Mouse (Mus musculus) liver, embryonic 14.5 days (tissue): ENCODE measurements around the gene Myrip. TPM values are rescaled to one million over a fixed set of nuclear protein-coding genes. Genes with fewer than 3 reads are reported as not detected.

ENCODE experiments used
- ATAC-seq: fragments of 200-750 bp; cut with Nextera tagmentation; 2 replicates; pipeline ENCODE4 v1.8.0; 2017; ENCODE audit warnings: moderate number of reproducible peaks, mild to moderate bottlenecking, moderate library complexity; ENCODE audit not compliant: insufficient read depth
- DNase-seq, 3 experiments: peaks; one replicate each; pipeline ENCODE4 v3.0.0-alpha.2; 2012 to 2013; ENCODE audit warnings: low read depth in 3 of 3, low spot score in 3 of 3
- H3K27ac ChIP-seq: fragments of 300-500 bp; sonication (generic); 2 replicates; pipeline ENCODE4 v1.5.1; 2014; ENCODE audit warnings: moderate library complexity, mild to moderate bottlenecking, control low read depth, inconsistent platforms
- H3K27me3 ChIP-seq: fragments of 300-500 bp; sonication (generic); 2 replicates; pipeline ENCODE4 v1.6.1; 2014; ENCODE audit warnings: mild to moderate bottlenecking, low read length, moderate library complexity; ENCODE audit not compliant: control insufficient read depth, insufficient read depth
- H3K36me3 ChIP-seq: fragments of 300-500 bp; sonication (generic); replicated peaks from 2 replicates; pipeline ENCODE4 v1.6.1; 2014; ENCODE audit warnings: low read depth; ENCODE audit not compliant: control insufficient read depth, insufficient read depth
- H3K4me1 ChIP-seq, 2 experiments: fragments of 200-500 bp in 1 of 2; fragments of 300-500 bp in 1 of 2; sonication (generic) in 1 of 2; replicated peaks; 2 replicates each; pipeline ENCODE4 v1.6.1; 2012 to 2014; ENCODE audit warnings: antibody characterized with exemption in 1 of 2, inconsistent platforms in 1 of 2, low read length in 1 of 2; ENCODE audit not compliant: control insufficient read depth in 2 of 2, insufficient read depth in 2 of 2
- H3K4me2 ChIP-seq: fragments of 300-500 bp; sonication (generic); 2 replicates; pipeline ENCODE4 v1.6.1; 2014; ENCODE audit warnings: low read depth, mild to moderate bottlenecking, control low read depth, moderate library complexity
- H3K4me3 ChIP-seq, 2 experiments: fragments of 200-500 bp in 1 of 2; fragments of 300-500 bp in 1 of 2; sonication (generic) in 1 of 2; 2 replicates each; pipeline ENCODE4 v1.5.1; 2012 to 2014; ENCODE audit warnings: low read depth in 2 of 2, low read length in 2 of 2, mild to moderate bottlenecking in 2 of 2, control low read depth in 1 of 2, inconsistent platforms in 1 of 2, moderate library complexity in 1 of 2; ENCODE audit not compliant: insufficient read depth in 1 of 2
- H3K9ac ChIP-seq: fragments of 300-500 bp; sonication (generic); replicated peaks from 2 replicates; pipeline ENCODE4 v1.6.1; 2014; ENCODE audit warnings: mild to moderate bottlenecking, control low read depth, moderate library complexity
- H3K9me3 ChIP-seq: fragments of 300-500 bp; sonication (generic); 2 replicates; pipeline ENCODE4 v1.6.1; 2016; ENCODE audit warnings: low read length, mixed read lengths; ENCODE audit not compliant: control insufficient read depth
- CTCF ChIP-seq: IDR thresholded peaks from 2 replicates; pipeline ENCODE4 v1.5.1; 2016; ENCODE audit warnings: antibody characterized with exemption, low read depth, control low read depth
- EP300 ChIP-seq: IDR thresholded peaks from 2 replicates; pipeline ENCODE4 v1.6.1; 2016; ENCODE audit warnings: antibody characterized with exemption, low read depth
- WGBS: fragments of 180-500 bp; shearing (Covaris S2); extraction: QIAGEN DNeasy Blood & Tissue Kit; methylation state at CpG from one replicate; pipeline ENCODE4 v1.1.7; 2014; ENCODE audit not compliant: insufficient replicate concordance; 5-methylcytosine and 5-hydroxymethylcytosine counted together
- polyA plus RNA-seq, 2 experiments: library from polyadenylated mRNA; depleted of rRNA in 1 of 2; stranded (reverse) in 1 of 2; unstranded in 1 of 2; fragments of >200 nt; fragmentation: Nextera tagmentation in 1 of 2; extraction: Ambion mirVana in 1 of 2; gene quantifications; 2 replicates each; pipeline versions ENCODE4 v1.2.1 to v1.2.3; 2012 to 2014

Myrip gene
- polyA plus RNA-seq, 2 experiments: 0.02 to 0.18 TPM

DNA sequence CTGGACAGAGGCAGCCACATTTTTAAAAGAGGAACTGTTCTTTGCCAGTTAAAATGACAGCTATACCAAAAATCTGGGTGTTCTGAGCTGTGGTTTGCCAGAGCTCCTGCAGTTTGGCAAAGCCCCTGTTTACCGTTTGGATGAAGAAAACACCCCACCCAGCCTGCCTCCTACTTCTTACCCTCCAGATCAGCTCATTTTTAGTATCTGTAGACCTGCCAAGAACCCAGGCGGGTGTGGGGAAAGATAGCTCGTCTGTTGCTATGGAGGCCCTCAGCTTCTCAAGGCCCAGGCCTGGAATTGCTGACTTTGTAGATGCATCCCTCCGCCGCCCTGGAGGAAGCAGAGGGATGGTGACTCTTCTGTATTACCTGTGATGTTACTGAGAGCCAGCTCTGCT lies 102.3 kb downstream of the Myrip start:
- Histone ChIP-seq H3K9ac (no peak overlapping the region), H3K4me1 (no peaks in the 10 kb centered on the region), H3K36me3 (no peaks in the 10 kb centered on the region), H3K4me3 (no peak overlapping the region), H3K27ac (no peak overlapping the region), H3K9me3 (no peaks in the 10 kb centered on the region), H3K4me2 (no peak overlapping the region), H3K27me3 (no peaks in the 10 kb centered on the region)
- DNase-seq (no peak), ATAC-seq (no peak)
- TF ChIP-seq CTCF: no peak
- TF ChIP-seq EP300: no peak
- 52% methylated on average over 5 of the region's 5 CpGs for WGBS

DNA sequence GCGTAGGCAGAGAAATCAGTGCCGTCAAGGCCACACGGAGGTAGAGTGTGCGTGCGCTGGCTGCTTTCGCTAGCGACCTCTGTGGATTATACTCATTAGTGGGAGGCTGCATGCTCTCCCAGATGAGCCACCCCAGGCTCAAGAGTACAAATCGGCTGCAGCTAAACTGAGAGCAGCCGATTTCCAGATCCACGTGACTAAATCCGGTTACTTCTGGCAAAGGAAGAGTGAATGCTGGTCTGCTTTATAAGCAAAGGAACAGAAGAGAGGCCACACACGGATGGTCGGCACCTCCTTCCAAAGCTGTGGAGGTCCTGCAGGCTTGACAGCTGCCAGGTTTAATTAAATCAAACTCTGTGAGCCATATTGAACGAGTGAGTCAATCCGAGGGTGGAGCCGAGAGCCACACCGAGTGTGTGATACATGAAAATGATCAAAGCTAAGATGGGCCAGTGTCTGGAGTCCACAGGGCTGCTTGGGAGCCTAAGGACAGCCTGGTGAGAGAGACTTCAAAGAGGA lies 108.4 kb downstream of the Myrip start:
- H3K27me3 ChIP-seq: no peaks in the 10 kb centered on the region
- no peaks in the 10 kb centered on the region for H3K36me3 ChIP-seq
- ATAC-seq: no peak
- no peaks in the 10 kb centered on the region for H3K4me1 ChIP-seq
- H3K9me3 ChIP-seq: no peaks in the 10 kb centered on the region
- no peak overlapping the region for H3K27ac ChIP-seq
- H3K4me3 ChIP-seq: no peak overlapping the region
- H3K4me2 ChIP-seq: no peak overlapping the region
- no peak for TF ChIP-seq EP300
- no peak for DNase-seq
- WGBS: 68% methylated on average over 17 of the region's 17 CpGs
- H3K9ac ChIP-seq: no peak overlapping the region

DNA sequence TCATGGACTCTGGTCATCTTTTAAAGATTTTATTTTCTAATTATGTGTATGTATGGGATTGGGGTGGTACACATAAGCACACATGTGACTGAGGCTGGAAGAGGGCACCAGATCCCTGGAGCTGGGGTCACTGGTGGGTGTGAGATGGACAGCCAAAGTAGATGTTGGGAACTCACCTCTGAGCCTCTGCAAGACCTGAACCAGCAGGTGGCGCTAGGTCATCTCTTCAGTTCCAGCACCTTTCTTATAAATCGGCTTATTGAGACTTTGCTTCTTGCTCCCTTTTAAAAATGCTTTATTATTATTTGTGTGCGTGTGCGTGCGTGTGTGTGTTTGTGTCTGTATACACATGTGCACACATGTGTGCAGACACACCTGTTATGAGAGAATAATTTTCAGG lies 109.1 kb downstream of the Myrip start:
- H3K9me3 ChIP-seq: no peaks in the 10 kb centered on the region
- H3K4me3 ChIP-seq: no peak overlapping the region
- H3K9ac ChIP-seq: no peak overlapping the region
- H3K27me3 ChIP-seq: no peaks in the 10 kb centered on the region
- H3K4me2 ChIP-seq: no peak overlapping the region
- no peaks in the 10 kb centered on the region for H3K36me3 ChIP-seq
- no peak overlapping the region for H3K27ac ChIP-seq
- DNase-seq (peak; percentile 14 to 19 (median 15)), ATAC-seq (no peak)
- 14% methylated on average over 5 of the region's 5 CpGs for WGBS
- H3K4me1 ChIP-seq: no peaks in the 10 kb centered on the region
- TF ChIP-seq CTCF (peak; percentile 77), EP300 (no peak)

DNA sequence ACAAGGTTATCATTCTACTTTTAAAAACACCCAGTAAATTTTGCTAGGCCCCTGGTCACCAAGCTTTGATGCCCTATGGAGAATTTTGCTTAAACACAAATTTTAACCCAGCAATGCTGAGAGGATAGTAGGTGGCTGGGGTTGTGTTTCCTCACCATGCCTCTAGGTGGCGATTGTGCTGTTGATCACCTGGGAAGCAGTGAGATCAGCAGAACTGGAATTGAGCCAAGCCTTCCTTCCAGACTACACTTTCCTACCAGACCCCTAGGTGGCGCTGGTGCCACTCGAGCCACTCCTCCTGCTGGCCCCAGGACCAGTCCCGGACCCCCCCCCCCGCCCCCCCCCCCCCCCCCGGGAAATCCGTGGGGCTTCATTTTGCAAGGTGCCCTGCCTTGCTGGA lies 114.2 kb downstream of the Myrip start:
- DNase-seq: peak; percentile 17 to 56 (median 43)
- Histone ChIP-seq H3K4me2 (no peak overlapping the region), H3K27ac (no peak overlapping the region), H3K36me3 (no peaks in the 10 kb centered on the region), H3K9ac (no peak overlapping the region), H3K27me3 (no peaks in the 10 kb centered on the region), H3K4me3 (no peak overlapping the region), H3K9me3 (no peaks in the 10 kb centered on the region), H3K4me1 (no peaks in the 10 kb centered on the region)
- peak; percentile 83 for TF ChIP-seq CTCF
- TF ChIP-seq EP300: no peak
- ATAC-seq: peak; percentile 41; the same call in 1 of the 2 replicates
- 10% methylated on average over 6 of the region's 7 CpGs for WGBS

DNA sequence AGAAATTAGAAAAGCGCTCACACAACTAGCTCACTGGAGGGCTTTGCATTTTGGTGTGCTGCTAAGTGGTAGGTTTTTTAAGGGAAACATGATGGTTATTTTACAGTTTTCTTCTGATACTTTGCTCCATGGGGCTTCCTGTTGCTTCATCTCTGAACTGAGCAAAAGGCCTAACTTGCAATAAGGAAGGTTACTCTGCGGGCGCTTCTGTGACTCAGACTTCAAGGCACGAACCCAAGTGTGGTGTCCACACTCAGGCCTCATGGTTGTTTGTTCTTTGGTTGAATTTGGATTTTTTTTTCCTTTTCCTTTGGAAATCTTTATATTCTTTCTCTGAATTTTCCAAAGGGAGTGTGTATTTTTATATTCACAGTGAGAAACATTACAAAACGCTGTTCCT lies 114.8 kb downstream of the Myrip start:
- Histone ChIP-seq H3K9me3 (no peaks in the 10 kb centered on the region), H3K27me3 (no peaks in the 10 kb centered on the region), H3K4me3 (no peak overlapping the region), H3K4me1 (no peaks in the 10 kb centered on the region), H3K9ac (no peak overlapping the region), H3K27ac (no peak overlapping the region), H3K4me2 (no peak overlapping the region), H3K36me3 (no peaks in the 10 kb centered on the region)
- 69% methylated on average over 5 of the region's 5 CpGs for WGBS
- no peak for DNase-seq
- TF ChIP-seq EP300 (no peak), CTCF (no peak)
- ATAC-seq: no peak
